ENCODE assay signal across 7 mouse cellular contexts in genomic region chr3:95676745-95677419, GRCm38 (mm10). TPM values are rescaled to one million over a fixed set of nuclear protein-coding genes. Genes with fewer than 3 reads are reported as not detected.
DNase-seq lines count a peak whose midpoint lies in the region; ATAC-seq and TF ChIP-seq lines count a peak whose summit lies in the region.

No protein-coding gene starts in this region.

- no peak overlapping the region for H3K4me2 ChIP-seq in heart, embryonic 16.5 days (ENCODE audit: low read depth, low read length)

- peak; percentile 56 for DNase-seq in CD4-positive helper T cell, adult 2 months (ENCODE audit: low read depth, low spot score)
- DNase-seq in R1 (ENCODE audit: low read depth, low spot score) = peak; percentile 77
- DNase-seq in layer of hippocampus, postnatal 10 days (ENCODE audit: low spot score in 2 of 2) = peak; percentile 62 to 70
- DNase-seq in spleen, postnatal 36 days (ENCODE audit: low spot score in 2 of 2) = peak; percentile 60 to 72

- 54% methylated on average over 15 of the region's 15 CpGs for WGBS in heart, embryonic 16.5 days

- TF ChIP-seq POLR2A in cortical plate, adult 2 months (IDR thresholded peaks at IDR 0.05; ENCODE audit: extremely low read depth, insufficient read depth, low read length) = no peak

- H3K4me3 ChIP-seq in cortical plate, adult 2 months (ENCODE audit: insufficient read depth, low read length) = no peak overlapping the region
- H3K4me3 ChIP-seq in heart, embryonic 16.5 days (ENCODE audit: low read length) = no peak overlapping the region

- no peaks in the 10 kb centered on the region for H3K9me3 ChIP-seq in heart, embryonic 16.5 days (replicated peaks; ENCODE audit: control insufficient read depth, low read length)

- peak; percentile 73 for TF ChIP-seq CTCF in cortical plate, adult 2 months (IDR thresholded peaks at IDR 0.05; ENCODE audit: extremely low read depth, insufficient read depth, low read length)

- H3K36me3 ChIP-seq in heart, embryonic 16.5 days (ENCODE audit: control insufficient read depth, insufficient read depth) = no peaks in the 10 kb centered on the region

- peak overlapping the region; percentile 28; the same call in 1 of the 2 replicates for H3K9ac ChIP-seq in heart, embryonic 16.5 days (ENCODE audit: low read length)

- no peaks in the 10 kb centered on the region for H3K27me3 ChIP-seq in heart, embryonic 16.5 days (ENCODE audit: control insufficient read depth, insufficient read depth, low read length)

- no peak for ATAC-seq in heart, embryonic 16.5 days (replicated peaks; ENCODE audit: extremely low read depth, insufficient read depth, low FRiP score)
- peak; percentile 45 for ATAC-seq in megakaryocyte, adult 5-6 weeks (ENCODE audit: poor library complexity, severe bottlenecking)

- peak overlapping the region; percentile 21; the same call in 1 of the 2 replicates for H3K27ac ChIP-seq in cortical plate, adult 2 months (ENCODE audit: insufficient read depth, low read length)
- H3K27ac ChIP-seq in heart, embryonic 16.5 days (ENCODE audit: low read length) = peak overlapping the region; percentile 17

- no peaks in the 10 kb centered on the region for H3K4me1 ChIP-seq in cortical plate, adult 2 months (ENCODE audit: control insufficient read depth, insufficient read depth, low read length)
- peaks cover 64% of the 10 kb centered on the region for H3K4me1 ChIP-seq in heart, embryonic 16.5 days (ENCODE audit: control insufficient read depth, insufficient read depth, low read length)

RNA-seq across cellular contexts. Expression of gene Adamtsl4, which starts 10.8 kb away (rescaled TPM):
- polyA plus RNA-seq in cortical plate, adult 2 months (2012; rRNA removed) = 6.0 and 6.4 TPM in 2 replicates
- 8.5 and 13.7 TPM in 2 replicates for polyA plus RNA-seq in heart, embryonic 16.5 days (2015; fragmentation: Nextera tagmentation; extraction: Ambion mirVana)
- under 1 TPM; 0.69 to 0.94 TPM for total RNA-seq in layer of hippocampus, postnatal 10 days (2021)
- total RNA-seq in megakaryocyte, adult 5-6 weeks (2015) = 0.85 and 1.3 TPM in 2 replicates
- total RNA-seq in megakaryocyte, adult 5-6 weeks (2017) = 0.59 and 0.77 TPM in 2 replicates

RNA-seq across cellular contexts. Expression of gene Mcl1, which starts 18.3 kb away (rescaled TPM):
- 37.7 and 39.5 TPM in 2 replicates for polyA plus RNA-seq in cortical plate, adult 2 months (2012; rRNA removed)
- polyA plus RNA-seq in heart, embryonic 16.5 days (2015; fragmentation: Nextera tagmentation; extraction: Ambion mirVana) = 31.9 and 38.3 TPM in 2 replicates
- 10 to 100 TPM; 68.0 TPM for total RNA-seq in layer of hippocampus, postnatal 10 days (2021)
- 440 and 463 TPM in 2 replicates for total RNA-seq in megakaryocyte, adult 5-6 weeks (2015)
- total RNA-seq in megakaryocyte, adult 5-6 weeks (2017) = 327 and 343 TPM in 2 replicates

RNA-seq across cellular contexts. Expression of gene Ensa, which starts 52.1 kb away (rescaled TPM):
- 149 and 155 TPM in 2 replicates for polyA plus RNA-seq in cortical plate, adult 2 months (2012; rRNA removed)
- polyA plus RNA-seq in heart, embryonic 16.5 days (2015; fragmentation: Nextera tagmentation; extraction: Ambion mirVana) = 51.1 and 53.0 TPM in 2 replicates
- total RNA-seq in layer of hippocampus, postnatal 10 days (2021) = 100 to 1,000 TPM; 220 to 228 TPM
- total RNA-seq in megakaryocyte, adult 5-6 weeks (2015) = 54.7 and 64.2 TPM in 2 replicates
- total RNA-seq in megakaryocyte, adult 5-6 weeks (2017) = 94.3 and 94.8 TPM in 2 replicates

Comparison
In these comparisons a context has a peak if more than half of its experiments do, and no peak if none do; other contexts are left out.
1. RNA of gene Mcl1, which starts 18.3 kb away (total RNA-seq): 327 to 463 TPM in megakaryocyte, adult 5-6 weeks; 68.0 TPM in layer of hippocampus, postnatal 10 days; every median in the first group is over 4 times any median in the second.
2. Peak in every context shown above with its lines, with median percentiles within 50 percentile points of each other: DNase-seq.